Mouse (Mus musculus): ENCODE measurements at regions not wholly inside any gene's neighbourhood (a gene's known extent, or its start where the extent isn't known, plus 50 kb on each side); places are given as distances from the start of the nearest gene placed in this dataset.

GRCm38 (mm10) chr3:68781466-68781865, 87.9 kb upstream of the 1110032F04Rik start:
- 79% methylated on average over 2 of the region's 2 CpGs for WGBS
- Histone ChIP-seq H3K4me2 (ENCODE audit: low read depth, low read length, poor library complexity, severe bottlenecking) (no peak overlapping the region), H3K9me3 (ENCODE audit: low read length) (no peaks in the 10 kb centered on the region), H3K4me3 (ENCODE audit: low read depth, low read length) (no peak overlapping the region), H3K27me3 (ENCODE audit: insufficient read depth, low read length) (no peaks in the 10 kb centered on the region), H3K9ac (replicated peaks; ENCODE audit: low read length, poor library complexity, severe bottlenecking) (no peak overlapping the region), H3K4me1 (ENCODE audit: insufficient read depth, low read length) (no peaks in the 10 kb centered on the region), H3K27ac (ENCODE audit: low read depth, low read length) (no peak overlapping the region), H3K36me3 (ENCODE audit: insufficient read depth, low read length) (no peaks in the 10 kb centered on the region)
- TF ChIP-seq CTCF (IDR thresholded peaks at IDR 0.05), result no peak
- ATAC-seq (ENCODE audit: low FRiP score) (no peak), DNase-seq (ENCODE audit: low spot score) (no peak)

- Histone ChIP-seq H3K9ac (replicated peaks; ENCODE audit: low read length, poor library complexity, severe bottlenecking) (no peak overlapping the region), H3K9me3 (ENCODE audit: low read length) (no peaks in the 10 kb centered on the region), H3K27me3 (ENCODE audit: insufficient read depth, low read length) (no peaks in the 10 kb centered on the region), H3K4me1 (ENCODE audit: insufficient read depth, low read length) (no peaks in the 10 kb centered on the region; the same call in 1 of the 2 replicates), H3K4me2 (ENCODE audit: low read depth, low read length, poor library complexity, severe bottlenecking) (no peak overlapping the region), H3K36me3 (ENCODE audit: insufficient read depth, low read length) (no peaks in the 10 kb centered on the region), H3K27ac (ENCODE audit: low read depth, low read length) (no peak overlapping the region), H3K4me3 (ENCODE audit: low read depth, low read length) (no peak overlapping the region)
- no peak for DNase-seq (ENCODE audit: low spot score)
- no peak for ATAC-seq (ENCODE audit: low FRiP score)
- WGBS, result 65% methylated on average over 4 of the region's 4 CpGs
- no peak for TF ChIP-seq CTCF (IDR thresholded peaks at IDR 0.05)
These were observed 87.0 kb upstream of the 1110032F04Rik start for GRCm38 (mm10) chr3:68782363-68782762.

DNA sequence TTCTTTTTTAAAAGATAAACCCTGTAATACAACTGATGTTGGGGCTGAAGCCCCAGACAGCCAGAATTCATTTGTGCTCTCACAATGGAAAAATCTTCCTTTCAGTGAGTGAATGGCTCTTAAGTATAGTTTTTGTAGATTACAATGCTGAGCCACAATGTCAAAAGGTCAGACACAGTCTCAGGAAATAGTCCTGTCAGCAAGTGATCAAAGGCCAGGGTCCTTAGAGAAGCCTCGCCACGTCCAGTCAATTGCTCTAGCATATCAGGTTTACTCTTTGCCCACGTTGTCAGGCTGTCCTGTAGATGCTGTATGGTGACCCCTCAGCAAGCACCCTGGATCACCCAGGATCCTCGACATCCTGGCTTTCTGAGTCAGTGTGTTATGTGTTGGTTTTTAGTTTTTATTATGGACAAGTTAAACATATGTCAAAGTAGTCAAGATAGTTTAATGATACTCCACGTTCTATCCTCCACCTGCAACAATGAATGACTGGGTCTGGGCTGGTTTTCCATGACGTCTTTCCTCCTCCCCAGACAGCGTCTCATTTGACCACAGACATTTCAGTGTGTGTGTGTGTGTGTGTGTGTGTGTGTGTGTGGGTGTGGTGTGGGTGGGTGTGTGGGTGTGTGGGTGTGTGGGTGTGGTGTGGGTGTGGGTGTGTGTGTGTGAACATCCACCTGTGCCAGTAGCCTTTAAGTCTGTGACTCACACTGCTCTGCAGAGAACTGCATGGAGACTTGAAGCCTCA, 85.5 kb upstream of the 1110032F04Rik start:
- TF ChIP-seq CTCF (IDR thresholded peaks at IDR 0.05), result no peak
- DNase-seq (ENCODE audit: low spot score), result no peak
- H3K9ac ChIP-seq (replicated peaks; ENCODE audit: low read length, poor library complexity, severe bottlenecking), result no peak overlapping the region
- no peak overlapping the region for H3K4me3 ChIP-seq (ENCODE audit: low read depth, low read length)
- H3K4me1 ChIP-seq (ENCODE audit: insufficient read depth, low read length), result no peaks in the 10 kb centered on the region; the same call in 1 of the 2 replicates
- no peaks in the 10 kb centered on the region for H3K27me3 ChIP-seq (ENCODE audit: insufficient read depth, low read length)
- WGBS, result 58% methylated on average over 7 of the region's 7 CpGs
- H3K27ac ChIP-seq (ENCODE audit: low read depth, low read length), result no peak overlapping the region
- H3K9me3 ChIP-seq (ENCODE audit: low read length), result no peaks in the 10 kb centered on the region
- H3K36me3 ChIP-seq (ENCODE audit: insufficient read depth, low read length), result no peaks in the 10 kb centered on the region
- no peak for ATAC-seq (ENCODE audit: low FRiP score)
- H3K4me2 ChIP-seq (ENCODE audit: low read depth, low read length, poor library complexity, severe bottlenecking), result no peak overlapping the region

DNA sequence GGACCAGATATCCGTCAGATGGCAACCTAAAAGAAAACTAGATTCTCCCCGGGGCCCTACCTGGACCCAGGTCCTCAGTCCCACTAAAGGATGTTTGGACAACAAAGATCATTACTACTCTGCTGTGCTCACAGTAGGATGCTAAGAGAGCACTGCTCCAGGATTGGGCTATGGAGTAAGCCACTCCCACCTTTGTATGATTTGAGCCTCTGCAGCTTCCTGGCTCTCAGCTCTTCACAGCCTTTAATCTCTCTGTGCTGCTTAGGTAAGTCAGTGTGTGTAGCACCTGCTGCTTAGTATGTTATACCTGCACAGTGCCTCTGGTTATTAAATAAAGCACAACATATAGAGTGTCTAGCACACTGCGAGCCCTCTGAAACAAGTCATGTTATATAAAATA, 82.6 kb upstream of the 1110032F04Rik start:
- ATAC-seq (ENCODE audit: low FRiP score) (no peak), DNase-seq (ENCODE audit: low spot score) (no peak)
- Histone ChIP-seq H3K9me3 (ENCODE audit: low read length) (no peaks in the 10 kb centered on the region), H3K4me2 (ENCODE audit: low read depth, low read length, poor library complexity, severe bottlenecking) (no peak overlapping the region), H3K27me3 (ENCODE audit: insufficient read depth, low read length) (no peaks in the 10 kb centered on the region), H3K4me1 (ENCODE audit: insufficient read depth, low read length) (no peaks in the 10 kb centered on the region; the same call in 1 of the 2 replicates), H3K9ac (replicated peaks; ENCODE audit: low read length, poor library complexity, severe bottlenecking) (no peak overlapping the region), H3K36me3 (ENCODE audit: insufficient read depth, low read length) (no peaks in the 10 kb centered on the region), H3K27ac (ENCODE audit: low read depth, low read length) (no peak overlapping the region), H3K4me3 (ENCODE audit: low read depth, low read length) (no peak overlapping the region)
- no peak for TF ChIP-seq CTCF (IDR thresholded peaks at IDR 0.05)
- 85% methylated on average over 3 of the region's 3 CpGs for WGBS

DNA sequence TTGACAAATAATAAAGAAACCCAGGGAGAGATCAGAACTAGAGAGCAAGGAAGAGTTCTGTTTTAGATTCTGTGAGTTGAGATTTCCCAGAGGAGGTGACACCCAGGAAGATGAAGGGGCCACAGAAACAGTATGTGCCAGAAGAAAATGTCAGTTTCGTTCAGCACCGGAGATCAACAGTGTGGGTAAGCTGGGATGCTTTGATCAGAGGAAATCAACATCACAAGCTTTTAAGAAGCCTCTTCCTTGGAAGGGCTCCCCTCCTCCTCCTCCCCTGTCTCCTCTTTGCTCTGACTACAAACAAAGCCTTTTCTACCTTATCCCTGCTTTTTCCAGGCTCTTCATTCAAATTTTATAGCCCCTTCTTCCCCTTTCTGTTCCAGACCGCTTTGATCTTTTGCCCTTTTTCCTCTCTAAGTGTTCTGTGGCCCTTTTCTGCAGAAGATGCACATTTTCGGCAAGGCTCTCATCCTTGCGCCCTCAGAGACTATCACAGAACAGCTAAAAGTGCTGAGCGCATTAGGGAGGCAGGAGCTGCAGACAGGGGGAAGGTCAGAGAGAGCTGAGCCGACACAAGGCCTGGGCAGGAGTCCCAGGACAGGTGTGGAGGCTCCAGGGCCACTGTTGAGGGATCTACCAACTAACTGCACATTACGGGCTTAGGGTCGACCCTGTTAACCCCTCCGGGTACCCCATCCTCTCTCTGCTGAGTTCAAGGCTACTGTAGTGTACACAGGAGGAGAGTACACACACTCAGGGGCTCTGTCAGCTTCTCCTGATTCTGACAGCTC, 81.8 kb upstream of the 1110032F04Rik start:
- 44% methylated on average over 10 of the region's 10 CpGs for WGBS
- DNase-seq (ENCODE audit: low spot score), result no peak
- H3K4me3 ChIP-seq (ENCODE audit: low read depth, low read length), result no peak overlapping the region
- H3K4me2 ChIP-seq (ENCODE audit: low read depth, low read length, poor library complexity, severe bottlenecking), result no peak overlapping the region
- no peak for ATAC-seq (ENCODE audit: low FRiP score)
- no peaks in the 10 kb centered on the region; the same call in 1 of the 2 replicates for H3K4me1 ChIP-seq (ENCODE audit: insufficient read depth, low read length)
- no peaks in the 10 kb centered on the region for H3K27me3 ChIP-seq (ENCODE audit: insufficient read depth, low read length)
- no peak overlapping the region for H3K27ac ChIP-seq (ENCODE audit: low read depth, low read length)
- no peak overlapping the region for H3K9ac ChIP-seq (replicated peaks; ENCODE audit: low read length, poor library complexity, severe bottlenecking)
- no peak for TF ChIP-seq CTCF (IDR thresholded peaks at IDR 0.05)
- H3K9me3 ChIP-seq (ENCODE audit: low read length), result no peaks in the 10 kb centered on the region
- H3K36me3 ChIP-seq (ENCODE audit: insufficient read depth, low read length), result no peaks in the 10 kb centered on the region

GRCm38 (mm10) chr3:68789491-68789890, 79.9 kb upstream of the 1110032F04Rik start:
- Histone ChIP-seq H3K9me3 (ENCODE audit: low read length) (no peaks in the 10 kb centered on the region), H3K27me3 (ENCODE audit: insufficient read depth, low read length) (no peaks in the 10 kb centered on the region), H3K4me3 (ENCODE audit: low read depth, low read length) (no peak overlapping the region), H3K36me3 (ENCODE audit: insufficient read depth, low read length) (no peaks in the 10 kb centered on the region), H3K9ac (replicated peaks; ENCODE audit: low read length, poor library complexity, severe bottlenecking) (no peak overlapping the region), H3K4me1 (ENCODE audit: insufficient read depth, low read length) (no peaks in the 10 kb centered on the region; the same call in 1 of the 2 replicates), H3K27ac (ENCODE audit: low read depth, low read length) (no peak overlapping the region), H3K4me2 (ENCODE audit: low read depth, low read length, poor library complexity, severe bottlenecking) (no peak overlapping the region)
- DNase-seq (ENCODE audit: low spot score) (no peak), ATAC-seq (ENCODE audit: low FRiP score) (no peak)
- no peak for TF ChIP-seq CTCF (IDR thresholded peaks at IDR 0.05)
- WGBS, result 90% methylated on average over 6 of the region's 6 CpGs
